In genomic region chr13:45530754-45531153, GRCm38 (mm10) we compare ENCODE assay signal across 7 mouse cellular contexts. TPM values are rescaled to one million over a fixed set of nuclear protein-coding genes. Genes with fewer than 3 reads are reported as not detected.
DNase-seq lines count a peak whose midpoint lies in the region; ATAC-seq lines count a peak whose summit lies in the region.

No protein-coding gene starts in this region.

- DNase-seq in layer of hippocampus, adult 9-11 months: peak; percentile 67
- DNase-seq in layer of hippocampus, adult 11-12 months (ENCODE audit: low spot score): no peak
- peak; percentile 47 to 76 for DNase-seq in left cerebral cortex, postnatal 14 days (ENCODE audit: low spot score in 2 of 2)
- DNase-seq in skeletal muscle tissue, adult 2 months (ENCODE audit: low read depth, low spot score): peak; percentile 72
- DNase-seq in hindbrain, embryonic 14.5 days (ENCODE audit: low spot score): no peak

- no peak overlapping the region for H3K4me3 ChIP-seq in embryonic facial prominence, embryonic 15.5 days (replicated peaks)
- H3K4me3 ChIP-seq in hindbrain, embryonic 14.5 days (replicated peaks; ENCODE audit: low read length): no peak overlapping the region

- H3K4me2 ChIP-seq in embryonic facial prominence, embryonic 15.5 days (replicated peaks): no peak overlapping the region
- H3K4me2 ChIP-seq in hindbrain, embryonic 14.5 days (replicated peaks): no peak overlapping the region

- H3K27ac ChIP-seq in embryonic facial prominence, embryonic 15.5 days (replicated peaks): peak overlapping the region; percentile 80
- H3K27ac ChIP-seq in hindbrain, embryonic 14.5 days: no peak overlapping the region

- H3K9ac ChIP-seq in embryonic facial prominence, embryonic 15.5 days: no peak overlapping the region
- H3K9ac ChIP-seq in hindbrain, embryonic 14.5 days: no peak overlapping the region

- peaks cover 22% of the 10 kb centered on the region for H3K4me1 ChIP-seq in embryonic facial prominence, embryonic 15.5 days
- 0 out of 2 replicates have a peak, but pooled peaks cover 13% of the 10 kb centered on the region for H3K4me1 ChIP-seq in hindbrain, embryonic 14.5 days (replicated peaks; ENCODE audit: control insufficient read depth, insufficient read depth, low read length)

- 15% methylated on average over 6 of the region's 6 CpGs for WGBS in embryonic facial prominence, embryonic 15.5 days
- WGBS in hindbrain, embryonic 14.5 days: 25% methylated on average over 6 of the region's 6 CpGs

- H3K36me3 ChIP-seq in embryonic facial prominence, embryonic 15.5 days: no peaks in the 10 kb centered on the region
- H3K36me3 ChIP-seq in hindbrain, embryonic 14.5 days (replicated peaks; ENCODE audit: control insufficient read depth, insufficient read depth): no peaks in the 10 kb centered on the region

- H3K27me3 ChIP-seq in embryonic facial prominence, embryonic 15.5 days: no peaks in the 10 kb centered on the region
- H3K27me3 ChIP-seq in hindbrain, embryonic 14.5 days (ENCODE audit: control insufficient read depth, insufficient read depth, low read length): no peaks in the 10 kb centered on the region

- no peaks in the 10 kb centered on the region for H3K9me3 ChIP-seq in embryonic facial prominence, embryonic 15.5 days (replicated peaks)
- H3K9me3 ChIP-seq in hindbrain, embryonic 14.5 days (ENCODE audit: control insufficient read depth, low read length): no peaks in the 10 kb centered on the region

- ATAC-seq in embryonic facial prominence, embryonic 15.5 days (ENCODE audit: insufficient number of reproducible peaks, low FRiP score, low TSS enrichment, low read depth): peak; percentile 58; the same call in 1 of the 2 replicates
- no peak for ATAC-seq in CD4-positive, CD25-positive, alpha-beta regulatory T cell, adult 4 months
- no peak for ATAC-seq in hindbrain, embryonic 14.5 days (ENCODE audit: low FRiP score)

- intact Hi-C loops in left cerebral cortex, postnatal 14 days (cut with DNase I): no loop called here

RNA-seq across cellular contexts. Expression of gene Gmpr, which starts 23.5 kb away (rescaled TPM):
- 39.3 and 39.6 TPM in 2 replicates for polyA plus RNA-seq in embryonic facial prominence, embryonic 15.5 days (2015; fragmentation: Nextera tagmentation; extraction: Ambion mirVana)
- total RNA-seq in left cerebral cortex, postnatal 14 days (2021): 10 to 100 TPM; 40.7 to 45.2 TPM
- under 1 TPM in 1 of 2 experiments, not detected in 1; 0.46 TPM for polyA plus RNA-seq in CD4-positive, CD25-positive, alpha-beta regulatory T cell, adult 4 months (2017; shearing (Covaris generic))
- polyA plus RNA-seq in hindbrain, embryonic 14.5 days (2014; fragmentation: Nextera tagmentation; extraction: Ambion mirVana): 35.5 and 39.5 TPM in 2 replicates

Comparison
In these comparisons a context has a peak if more than half of its experiments do, and no peak if none do; other contexts are left out.
1. DNase-seq: peak in layer of hippocampus, adult 9-11 months (single experiment), left cerebral cortex, postnatal 14 days (2 of 2) and skeletal muscle tissue, adult 2 months (single experiment); none in layer of hippocampus, adult 11-12 months (single experiment) and hindbrain, embryonic 14.5 days (single experiment).
2. RNA of gene Gmpr, which starts 23.5 kb away (polyA plus RNA-seq): 35.5 to 39.5 TPM in hindbrain, embryonic 14.5 days and 39.3 to 39.6 TPM in embryonic facial prominence, embryonic 15.5 days; 0.46 TPM in CD4-positive, CD25-positive, alpha-beta regulatory T cell, adult 4 months; every median in the first group is over 10 times any median in the second.